Mouse (Mus musculus) spleen, postnatal 4 days (tissue): ENCODE results near the gene Gpr62.

Experiments used
- DNase-seq, 2 experiments: peaks; one replicate each; pipeline ENCODE4 v3.0.0; 2022; ENCODE audit warnings: low spot score in 2 of 2

The Gpr62 gene

GRCm38 (mm10) chr9:106465571-106466200, at the start of gene Gpr62:
Gene Gpr62 (minus strand): TSS chr9:106465938.
- no peak for DNase-seq

- DNase-seq: no peak
These were observed 48.5 kb upstream of the Gpr62 start, which contains the start of gene Iqcf5 for GRCm38 (mm10) chr9:106514273-106514672. Gene Iqcf5 (plus strand): TSS chr9:106514573.

- DNase-seq: no peak
These were observed 47.8 kb upstream of the Gpr62 start for GRCm38 (mm10) chr9:106513566-106513965.

- no peak for DNase-seq
These were observed 47.2 kb upstream of the Gpr62 start for GRCm38 (mm10) chr9:106512729-106513450.

GRCm38 (mm10) chr9:106509356-106509755, 43.6 kb upstream of the Gpr62 start:
- no peak for DNase-seq

- no peak for DNase-seq
These were observed 38.5 kb upstream of the Gpr62 start for GRCm38 (mm10) chr9:106504246-106504645.

GRCm38 (mm10) chr9:106501846-106502245, 36.1 kb upstream of the Gpr62 start:
- DNase-seq: no peak

- no peak for DNase-seq
These were observed 33.9 kb upstream of the Gpr62 start, which contains the start of gene Iqcf1 for GRCm38 (mm10) chr9:106499667-106500066. Gene Iqcf1 (plus strand): TSS chr9:106499967.

- DNase-seq: peak; percentile 8 to 47
These were observed 21.9 kb upstream of the Gpr62 start for GRCm38 (mm10) chr9:106487602-106488001.

GRCm38 (mm10) chr9:106485076-106485475, 19.3 kb upstream of the Gpr62 start:
- DNase-seq: peak; percentile 9 to 58

- DNase-seq: peak in 1 of 2 experiments; percentile 58
These were observed 17.9 kb upstream of the Gpr62 start for GRCm38 (mm10) chr9:106483606-106484005.

GRCm38 (mm10) chr9:106483136-106483535, 17.4 kb upstream of the Gpr62 start:
- DNase-seq: peak in 1 of 2 experiments; percentile 12

- DNase-seq: peak; percentile 9 to 56
These were observed 16.9 kb upstream of the Gpr62 start for GRCm38 (mm10) chr9:106482578-106483115.

- peak; percentile 10 to 57 for DNase-seq
These were observed 15.9 kb upstream of the Gpr62 start for GRCm38 (mm10) chr9:106481676-106482075.

GRCm38 (mm10) chr9:106481075-106481474, 15.3 kb upstream of the Gpr62 start:
- DNase-seq: peak; percentile 12 to 61

GRCm38 (mm10) chr9:106480541-106480940, 14.8 kb upstream of the Gpr62 start:
- DNase-seq: peak; percentile 11 to 54

- peak; percentile 7 to 54 for DNase-seq
These were observed 12.4 kb upstream of the Gpr62 start for GRCm38 (mm10) chr9:106478101-106478500.

GRCm38 (mm10) chr9:106477649-106478048, 11.9 kb upstream of the Gpr62 start:
- DNase-seq: peak; percentile 11 to 58

GRCm38 (mm10) chr9:106476924-106477484, 11.3 kb upstream of the Gpr62 start, which contains the start of gene Parp3:
Gene Parp3 (minus strand): TSS chr9:106476949.
- DNase-seq: peak; percentile 97

- DNase-seq: peak; percentile 60 to 76
These were observed 10.5 kb upstream of the Gpr62 start for GRCm38 (mm10) chr9:106476002-106476923.

GRCm38 (mm10) chr9:106475663-106476001, 9.9 kb upstream of the Gpr62 start, which contains the start of gene Rrp9:
Gene Rrp9 (plus strand): TSS chr9:106475963.
- DNase-seq: no peak
